Mouse (Mus musculus): ENCODE data around the gene Dab2ip.

GRCm38 (mm10) chr2:35566957-35567693 lies 9.1 kb downstream of the Dab2ip start:
- TF ChIP-seq CTCF (IDR thresholded peaks at IDR 0.05; ENCODE audit: low read depth, low read length) = no peak
- no peak for TF ChIP-seq POLR2A (IDR thresholded peaks at IDR 0.05; ENCODE audit: borderline replicate concordance, low read depth, low read length)
